Mouse (Mus musculus) ES-Bruce4 (cell line): ENCODE results near the gene Mpi.

Experiments used
- CTCF ChIP-seq: IDR thresholded peaks from one replicate; pipeline ENCODE4 v1.8.1; 2011; ENCODE audit warnings: low read depth, low read length
- EP300 ChIP-seq: IDR thresholded peaks from 2 replicates; pipeline ENCODE4 v1.6.1; 2011; ENCODE audit warnings: low read depth, low read length; ENCODE audit not compliant: insufficient read depth
- POLR2A ChIP-seq: IDR thresholded peaks from one replicate; pipeline ENCODE4 v1.8.1; 2011; ENCODE audit warnings: low read length; ENCODE audit not compliant: insufficient read depth

DNA sequence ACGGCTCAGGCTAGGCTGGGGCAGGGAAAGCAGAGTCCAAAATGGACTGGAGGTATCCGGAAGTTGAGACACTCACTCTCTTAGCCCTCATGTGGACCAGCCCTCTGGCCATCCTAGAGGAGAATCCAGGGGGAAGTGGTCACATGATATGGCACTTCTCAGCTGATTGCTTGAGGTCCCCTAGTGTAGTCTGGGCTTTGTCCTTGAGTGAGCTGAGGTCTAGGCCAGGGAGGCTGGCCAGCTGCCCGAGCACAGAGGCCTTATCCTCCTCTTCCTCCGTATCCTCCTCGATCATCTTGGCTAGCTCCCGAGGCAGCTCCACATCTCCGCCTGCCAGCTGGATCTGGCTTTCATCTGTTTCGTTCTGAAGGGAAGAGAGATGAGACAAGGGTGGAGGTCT, 49.5 kb upstream of the Mpi start:
- no peak for TF ChIP-seq EP300
- no peak for TF ChIP-seq POLR2A
- TF ChIP-seq CTCF: no peak
